Mouse (Mus musculus): ENCODE results near the gene Psmd5.
"Not testable (repeated sequence)": the region's sequence is repeated elsewhere in the genome, so short reads cannot be mapped to it uniquely, and the experiment has no call there.

Psmd5 gene

DNA sequence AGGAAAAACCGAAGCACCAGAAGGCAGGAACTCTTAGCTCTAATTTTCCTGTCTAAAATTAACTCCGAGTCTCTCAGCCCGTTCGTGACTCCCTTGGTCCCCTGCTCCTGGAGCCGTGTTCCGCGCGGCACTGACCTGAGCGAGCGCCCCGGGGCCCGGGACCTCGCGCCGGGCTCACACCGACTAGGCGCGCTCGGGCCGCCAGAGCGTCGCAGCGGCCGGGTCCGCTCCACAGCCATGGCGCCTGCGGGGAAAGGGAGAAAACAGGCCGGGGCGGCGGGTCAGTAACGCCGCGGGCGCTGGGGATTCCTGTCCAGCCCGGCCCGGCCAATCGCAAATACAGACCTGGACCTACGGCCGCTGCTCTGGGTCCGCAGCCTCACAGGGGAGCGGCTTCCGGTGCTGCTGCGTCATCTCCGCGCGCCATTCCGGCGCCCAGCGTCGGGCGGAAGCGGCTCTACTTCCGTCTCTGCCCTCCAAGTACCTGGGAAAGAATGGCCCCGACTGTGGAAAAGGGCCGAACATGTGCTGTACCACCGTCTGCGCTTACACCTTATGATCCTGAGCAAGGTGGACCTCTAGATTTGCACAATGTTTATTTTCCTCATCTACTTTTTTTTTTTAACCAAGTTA is 48.8 kb downstream of the Psmd5 start, which contains the start of gene Fbxw2:
Gene Fbxw2 (minus strand): TSS at position 485 of the 633 bp plus-strand sequence.
- DNase-seq = peak; percentile 93

DNA sequence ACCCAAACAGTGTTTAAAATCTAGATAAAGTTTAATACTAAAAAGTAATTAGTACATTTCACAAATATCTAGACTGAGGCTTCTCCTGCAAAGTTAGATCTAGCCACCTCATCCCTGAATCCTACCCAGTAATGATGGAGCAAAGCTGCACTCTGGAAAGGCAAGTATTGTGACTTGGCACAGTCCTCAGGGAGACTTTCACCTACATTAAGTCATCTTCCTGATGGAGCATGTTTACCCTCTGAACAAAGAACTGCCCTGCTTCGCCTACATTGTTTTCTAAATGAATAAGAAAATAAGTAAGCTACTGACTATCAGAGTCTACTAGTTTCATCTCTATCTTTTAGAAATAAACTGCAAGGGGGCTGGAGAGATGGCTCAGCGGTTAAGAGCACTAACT is 56.3 kb downstream of the Psmd5 start:
- no peak for DNase-seq

DNA sequence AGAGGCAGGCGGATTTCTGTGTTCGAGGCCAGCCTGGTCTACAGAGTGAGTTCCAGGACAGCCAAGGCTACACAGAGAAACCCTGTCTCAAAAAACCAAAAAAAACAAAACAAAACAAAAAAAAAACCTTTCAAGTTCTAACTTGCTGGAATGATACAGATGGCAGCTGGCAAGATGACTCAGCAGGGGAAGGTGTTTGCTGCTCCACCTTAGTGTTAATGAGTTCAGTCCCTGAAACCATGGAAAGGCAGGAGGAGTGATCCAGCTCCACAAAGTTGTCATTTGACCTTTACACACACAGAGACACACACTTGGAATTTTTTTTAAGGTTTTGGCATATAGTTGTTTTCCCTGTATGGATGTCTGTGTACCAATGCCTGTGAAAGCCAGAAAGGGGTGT is 58.9 kb downstream of the Psmd5 start:
- DNase-seq = not testable (repeated sequence)

DNA sequence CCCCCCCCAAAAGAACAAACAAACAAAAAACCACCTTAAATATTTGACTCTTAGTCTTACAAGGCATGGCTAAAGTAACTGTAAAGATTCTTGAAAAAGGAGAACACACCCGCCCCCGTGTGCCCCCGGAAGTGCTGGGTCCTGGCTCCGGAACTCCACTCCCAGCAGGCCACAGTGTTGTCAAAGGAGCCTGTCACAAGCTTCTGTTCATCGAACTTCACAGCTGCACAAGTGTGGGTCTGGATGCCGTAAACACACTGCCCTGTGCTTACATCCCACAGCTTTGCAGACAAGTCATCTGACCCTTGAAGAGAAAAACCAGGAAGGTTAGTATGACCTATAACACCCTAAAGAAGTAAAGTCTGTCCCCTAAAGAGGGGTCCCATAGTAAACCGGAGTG is 62.1 kb downstream of the Psmd5 start:
- DNase-seq = no peak

DNA sequence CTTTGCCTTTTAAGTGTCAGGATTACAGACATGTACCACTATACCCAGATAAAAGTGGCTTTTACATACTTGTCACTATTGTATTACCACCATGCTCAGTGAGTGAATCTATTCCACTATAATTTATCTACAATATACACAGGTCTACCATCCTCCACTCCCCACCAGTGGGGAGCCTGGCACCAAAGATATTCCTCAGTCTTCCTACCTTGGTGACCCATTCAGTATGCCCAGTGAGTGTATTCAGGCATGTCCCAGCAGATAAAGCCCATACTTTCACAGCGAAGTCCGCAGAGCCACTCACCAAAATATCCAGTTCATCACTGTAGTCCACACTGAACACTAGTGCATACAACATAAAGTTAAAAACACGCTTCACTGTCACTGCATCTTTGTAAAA is 64.0 kb downstream of the Psmd5 start:
- no peak for DNase-seq

DNA sequence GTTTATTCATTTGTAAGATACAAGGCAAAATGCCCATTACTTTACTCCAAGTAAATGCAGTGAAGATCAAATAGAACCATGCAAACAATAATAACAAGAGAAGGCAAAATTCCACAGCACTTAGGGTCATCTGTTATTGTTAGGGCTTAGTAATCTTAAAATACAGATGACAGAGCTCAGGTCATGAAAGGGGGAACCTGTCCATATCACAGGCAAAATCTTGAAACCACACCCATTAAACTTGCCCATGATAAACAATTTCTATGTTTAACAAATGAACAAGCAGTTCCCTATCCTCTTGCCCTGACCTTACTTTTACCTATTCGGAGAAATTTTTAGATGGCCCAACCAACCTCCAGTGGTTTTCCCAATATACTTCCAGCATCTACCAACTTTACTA is 65.2 kb downstream of the Psmd5 start:
- no peak for DNase-seq

DNA sequence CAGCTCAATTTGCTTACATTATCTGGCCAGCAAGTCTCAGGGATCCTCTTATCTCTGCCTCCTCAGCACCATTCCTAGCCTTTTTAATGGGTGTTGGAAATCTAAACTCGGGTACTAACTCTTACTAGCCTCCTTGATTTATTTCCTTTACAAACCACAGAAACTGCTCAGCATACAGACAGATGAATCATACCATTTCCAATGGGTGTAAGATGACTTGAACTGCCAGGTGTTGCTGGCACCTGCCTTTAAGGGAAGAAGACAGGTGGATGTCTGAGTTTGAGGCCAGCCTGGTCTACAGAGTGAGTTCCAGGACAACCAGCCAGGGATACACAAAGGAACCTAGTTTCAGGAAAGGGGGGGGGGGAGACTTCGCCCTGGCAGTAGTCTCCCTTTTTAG is 66.7 kb downstream of the Psmd5 start:
- DNase-seq = no peak

DNA sequence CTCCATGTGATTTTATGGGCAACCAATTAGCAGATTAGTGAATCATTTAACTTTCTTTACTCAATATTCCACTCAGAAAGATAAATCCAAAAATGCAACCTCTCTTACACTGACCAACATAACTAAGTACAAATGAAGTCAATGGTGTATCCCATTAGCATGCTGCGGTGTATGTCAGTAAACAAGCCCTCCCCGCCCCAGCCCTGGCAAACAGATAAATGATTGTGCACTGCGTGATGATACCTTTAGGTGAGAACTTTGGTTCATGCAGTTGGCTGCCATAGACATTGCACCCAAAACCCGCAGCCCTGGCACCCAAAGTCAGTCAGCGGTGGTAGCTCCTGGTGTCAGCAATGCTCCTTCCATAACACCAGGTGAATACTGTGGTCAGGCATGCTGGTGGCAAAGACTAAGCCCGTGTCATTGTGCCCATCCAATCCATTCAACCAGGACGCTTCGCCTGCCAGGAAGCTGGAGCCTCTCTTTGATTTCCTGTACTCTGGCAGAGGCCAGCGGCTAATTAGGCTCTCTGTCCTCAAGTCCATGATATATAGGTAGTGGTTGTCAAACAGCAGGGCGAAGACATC is 69.3 kb downstream of the Psmd5 start:
- no peak for DNase-seq

DNA sequence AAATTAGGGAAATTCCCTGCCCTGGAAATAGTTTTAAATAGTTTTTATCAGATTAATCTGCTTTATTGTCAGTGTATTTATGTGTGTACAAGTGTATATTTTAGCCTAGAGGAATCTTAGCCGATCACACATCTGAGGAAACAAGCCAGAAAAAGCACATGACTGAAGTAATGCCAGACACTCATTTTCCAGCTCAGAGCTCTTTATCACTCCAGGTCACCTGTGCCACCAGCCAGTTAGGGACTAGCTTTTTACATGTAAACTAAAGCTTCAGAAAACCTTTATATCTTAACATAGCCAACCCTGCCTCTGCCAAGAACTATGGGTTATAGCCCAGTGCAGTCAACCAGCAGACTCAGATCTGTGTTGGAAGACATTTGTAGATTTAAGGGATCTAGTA is 70.0 kb downstream of the Psmd5 start:
- DNase-seq = no peak

DNA sequence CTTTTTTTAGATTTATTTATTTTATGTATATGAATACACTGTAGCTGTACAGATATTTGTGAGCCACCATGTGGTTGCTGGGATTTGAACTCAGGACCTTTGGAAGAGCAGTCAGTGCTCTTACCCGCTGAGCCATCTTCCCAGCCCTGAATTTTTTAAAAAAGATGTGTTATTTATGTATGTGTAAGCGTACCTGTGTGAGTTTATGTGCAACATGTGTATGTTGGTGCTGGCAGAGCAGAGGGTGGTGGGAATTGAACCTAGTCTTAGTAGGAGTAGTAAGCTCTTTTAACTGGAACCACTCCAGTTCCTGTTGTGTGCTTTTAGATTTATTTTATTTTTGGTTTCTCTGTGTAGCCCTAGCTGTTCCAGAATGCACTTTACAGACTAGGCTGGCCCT is 70.6 kb downstream of the Psmd5 start:
- DNase-seq = no peak

DNA sequence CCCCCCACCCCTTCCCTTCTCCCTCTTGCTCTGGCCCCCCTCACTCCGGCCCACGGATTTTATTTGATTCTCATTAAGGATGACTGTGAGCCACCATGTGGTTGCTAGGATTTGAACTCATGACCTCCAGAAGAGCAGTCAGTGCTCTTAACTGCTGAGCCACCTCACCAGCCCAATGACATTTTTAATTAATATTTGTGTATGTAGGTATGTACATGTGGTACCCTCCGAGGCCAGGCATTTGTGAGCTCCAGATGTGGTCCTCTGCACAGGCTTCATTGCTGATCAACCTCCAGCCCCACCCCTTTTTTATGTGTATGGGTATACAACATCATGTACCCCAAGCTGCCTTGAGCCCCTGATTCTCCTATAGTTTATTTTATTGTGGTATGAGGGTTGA is 71.0 kb downstream of the Psmd5 start:
- DNase-seq = no peak

DNA sequence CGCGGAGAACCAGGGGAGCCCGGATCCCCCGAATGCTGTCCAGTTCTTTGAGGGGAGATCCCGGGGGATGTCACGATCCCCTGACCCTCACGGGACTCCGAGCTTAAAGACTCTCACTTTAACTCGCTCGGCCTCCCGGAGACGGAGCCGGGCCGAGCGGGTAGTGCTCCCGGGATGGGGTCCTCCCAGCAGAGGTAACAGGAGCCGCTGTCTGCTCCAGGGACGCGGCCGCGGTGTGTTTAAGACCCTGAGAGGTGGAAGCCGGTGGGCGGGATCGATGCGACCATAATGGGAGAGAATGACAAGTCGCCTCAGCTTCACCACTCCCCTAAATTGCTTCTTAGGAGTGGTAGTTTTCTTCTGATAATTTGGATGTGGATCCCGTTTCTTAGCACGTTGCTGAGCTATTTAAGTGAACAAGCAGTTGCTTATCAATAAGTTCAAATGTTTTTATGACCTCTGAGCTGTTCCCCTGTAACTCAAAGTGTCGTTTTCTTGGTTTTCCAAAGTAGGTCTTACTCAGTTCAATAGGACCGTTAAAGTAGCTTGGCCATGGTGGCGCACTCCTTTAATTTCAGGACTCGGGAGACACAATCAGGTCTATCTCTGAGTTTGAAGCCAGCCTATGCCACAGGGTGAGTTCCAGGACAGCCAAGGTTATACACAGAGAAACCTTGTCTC is 72.1 kb downstream of the Psmd5 start:
- peak; percentile 38 for DNase-seq

DNA sequence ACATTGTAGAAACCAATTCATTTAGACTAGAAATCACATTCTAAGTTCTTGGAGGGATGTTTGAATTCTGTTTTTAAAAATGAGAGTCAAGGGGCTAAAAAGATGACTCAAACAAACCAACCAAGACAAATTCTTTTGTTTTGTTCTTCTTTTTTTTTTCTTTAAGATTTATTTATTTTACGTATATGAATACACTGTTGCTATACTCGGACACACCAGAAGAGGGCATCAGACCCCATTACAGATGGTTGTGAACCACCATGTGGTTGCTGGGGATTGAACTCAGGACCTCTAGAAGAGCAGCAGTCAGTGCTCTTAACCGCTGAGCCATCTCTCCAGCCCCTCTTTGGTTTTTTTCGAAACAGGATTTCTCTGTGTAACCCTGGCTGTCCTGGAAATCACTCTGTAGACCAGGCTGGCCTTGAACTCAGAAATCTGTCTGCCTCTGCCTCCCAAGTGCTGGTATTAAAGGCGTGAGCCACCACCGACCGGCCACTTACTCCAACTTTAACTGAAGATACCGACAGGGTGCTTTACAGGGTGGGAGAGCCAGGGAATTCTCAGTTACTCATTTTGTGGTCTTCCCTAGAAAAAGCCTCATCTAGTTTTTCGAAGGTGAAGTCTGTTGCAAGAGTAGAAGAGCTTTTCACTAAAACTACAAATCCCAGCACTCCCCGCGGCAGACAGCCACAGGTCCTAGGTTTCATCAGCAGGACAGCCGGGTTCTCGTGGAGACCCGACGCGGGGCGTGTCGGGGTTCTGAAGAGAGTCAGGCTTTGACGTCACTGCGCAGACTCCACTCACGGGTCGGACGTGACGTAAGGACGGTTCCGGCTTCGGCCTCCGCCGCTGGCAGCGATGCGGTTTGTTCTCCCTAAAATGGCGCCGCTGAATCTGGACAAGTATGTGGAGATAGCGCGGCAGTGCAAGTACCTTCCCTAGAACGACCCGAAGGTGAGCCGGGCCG is 73.0 kb downstream of the Psmd5 start:
- peak; percentile 97 for DNase-seq

DNA sequence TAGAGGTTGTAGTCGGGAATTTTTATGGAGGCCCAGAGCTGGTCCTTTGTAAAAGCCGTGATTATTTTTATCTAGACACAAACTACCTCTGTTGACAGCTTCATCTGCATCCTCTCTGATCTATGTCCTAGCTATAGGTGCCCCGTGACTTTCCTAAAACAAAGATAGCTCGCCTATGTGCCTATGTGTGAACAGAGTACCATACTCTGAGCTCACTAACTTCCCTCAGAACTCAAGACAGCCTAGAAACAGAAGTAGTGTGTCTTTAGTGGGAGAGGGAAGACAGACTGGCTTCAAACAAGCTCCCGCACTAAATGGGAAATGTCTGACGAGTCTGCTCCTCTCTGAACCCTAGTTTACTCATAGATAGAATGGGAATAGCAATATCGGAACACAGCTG is 74.4 kb downstream of the Psmd5 start:
- DNase-seq = no peak

Measured in thymus, postnatal 14 days (tissue).